Mouse (Mus musculus): ENCODE measurements around the gene Gga3.
A peak's percentile ranks its signal among the peaks of the same experiment; 100 is the strongest.

The Gga3 gene

GRCm38 (mm10) chr11:115552783-115553182 is 51.1 kb downstream of the Gga3 start:
- DNase-seq, result no peak

- DNase-seq, result no peak
Measured at GRCm38 (mm10) chr11:115543571-115543970, 60.3 kb downstream of the Gga3 start.

DNA sequence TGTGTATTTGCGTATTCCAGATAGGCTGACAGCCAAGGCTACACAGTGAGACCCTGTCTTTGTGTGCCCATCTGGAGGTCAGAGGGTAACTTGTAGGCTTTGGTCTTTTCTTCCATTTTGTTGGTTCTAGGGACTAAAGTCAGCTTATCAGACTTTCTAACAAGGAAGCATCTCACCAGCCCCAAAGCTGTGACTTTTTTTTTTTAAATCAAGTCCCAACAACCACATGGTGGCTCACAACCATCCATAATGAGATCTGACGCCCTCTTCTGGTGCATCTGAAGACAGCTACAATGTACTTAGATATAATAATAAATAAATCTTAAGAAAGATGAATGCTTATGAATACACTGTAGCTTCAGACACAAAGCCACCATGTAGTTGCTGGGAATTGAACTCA is 65.8 kb downstream of the Gga3 start:
- no peak for DNase-seq

GRCm38 (mm10) chr11:115536856-115537568 is 66.8 kb downstream of the Gga3 start:
- DNase-seq, result no peak

GRCm38 (mm10) chr11:115536038-115536681 is 67.7 kb downstream of the Gga3 start, which contains the start of gene Sumo2:
Gene Sumo2, minus strand, starts transcription at chr11:115536276.
- peak; percentile 98 for DNase-seq

- peak; percentile 40 for DNase-seq
Measured at GRCm38 (mm10) chr11:115535401-115536037, 68.3 kb downstream of the Gga3 start.

- DNase-seq, result no peak
Measured at GRCm38 (mm10) chr11:115534759-115535371, 69.0 kb downstream of the Gga3 start.
